Mouse (Mus musculus) embryonic fibroblast, embryonic 13.5 days (primary cell): ENCODE results near the gene Pate2. TPM values are rescaled to one million over a fixed set of nuclear protein-coding genes. Genes with fewer than 3 reads are reported as not detected.

Source experiments
- H3K27ac ChIP-seq: 2 replicates; pipeline ENCODE4 v1.5.1; 2012; ENCODE audit warnings: low read length, control low read depth, inconsistent platforms; ENCODE audit not compliant: insufficient read depth
- H3K4me1 ChIP-seq: 2 replicates; pipeline ENCODE4 v1.6.1; 2011; ENCODE audit warnings: low read length; ENCODE audit not compliant: control insufficient read depth, insufficient read depth
- H3K4me3 ChIP-seq: 2 replicates; pipeline ENCODE4 v1.5.1; 2011; ENCODE audit warnings: mild to moderate bottlenecking, control low read depth, low read length; ENCODE audit not compliant: insufficient read depth
- CTCF ChIP-seq: IDR thresholded peaks from 2 replicates; pipeline ENCODE4 v1.5.1; 2011; ENCODE audit warnings: mild to moderate bottlenecking, control low read depth, low read length, moderate library complexity, borderline replicate concordance; ENCODE audit not compliant: insufficient read depth
- POLR2A ChIP-seq: IDR thresholded peaks from 2 replicates; pipeline ENCODE4 v1.6.1; 2011; ENCODE audit warnings: low read depth, mild to moderate bottlenecking, control low read depth, low read length, moderate library complexity
- polyA plus RNA-seq: library from polyadenylated mRNA; stranded (reverse); fragments of >200 nt; gene quantifications from 2 replicates; pipeline ENCODE4 v1.2.4, GENCODE M21; 2011; ENCODE audit warnings: low read depth; ENCODE audit not compliant: missing spikeins, insufficient read length

The Pate2 gene
- polyA plus RNA-seq, 1 experiment: 0.23 TPM

DNA sequence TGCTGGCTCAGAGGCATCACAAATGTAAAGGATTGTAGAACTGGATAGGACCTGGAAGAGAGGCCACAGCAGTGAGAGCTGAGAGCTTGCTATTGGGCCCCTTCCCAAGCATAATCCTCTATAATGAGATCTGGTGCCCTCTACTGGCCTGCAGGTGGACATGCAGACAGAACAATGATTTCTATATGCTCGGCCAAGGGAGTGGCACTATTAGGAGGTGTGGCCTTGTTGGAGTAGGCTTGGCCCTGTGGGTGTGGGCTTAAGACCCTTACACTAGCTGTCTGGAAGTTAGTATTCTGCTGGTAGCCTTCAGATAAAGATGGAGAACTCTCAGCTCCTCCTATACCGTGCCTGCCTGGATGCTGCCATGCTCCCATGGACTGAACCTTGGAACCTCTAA lies 35.0 kb upstream of the Pate2 start:
- H3K4me3 ChIP-seq: no peak overlapping the region
- no peak overlapping the region for H3K27ac ChIP-seq
- TF ChIP-seq CTCF (peak; percentile 28; the same call in 1 of the 2 replicates), POLR2A (no peak)
- H3K4me1 ChIP-seq: no peaks in the 10 kb centered on the region; the same call in 1 of the 2 replicates

DNA sequence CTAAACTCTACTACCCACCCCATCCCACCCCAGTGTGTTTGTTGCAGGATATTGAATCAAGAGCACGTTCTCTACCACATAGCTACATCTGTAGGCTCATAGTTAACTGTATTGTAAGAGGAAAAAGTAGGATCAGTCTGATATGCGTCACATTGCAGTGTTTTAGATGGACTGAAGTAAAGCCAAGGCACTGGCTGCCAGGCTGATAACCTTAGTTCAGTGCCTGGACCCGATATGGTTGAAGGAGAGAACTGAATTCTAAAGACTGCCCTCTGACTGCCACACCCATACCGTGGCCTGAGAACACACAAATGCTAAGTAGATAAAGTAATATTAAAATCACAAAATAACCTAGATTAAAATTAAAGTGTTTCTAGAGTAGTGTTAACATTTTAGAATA lies 34.2 kb upstream of the Pate2 start:
- TF ChIP-seq CTCF (no peak), POLR2A (no peak)
- H3K4me1 ChIP-seq: no peaks in the 10 kb centered on the region; the same call in 1 of the 2 replicates
- H3K27ac ChIP-seq: no peak overlapping the region
- no peak overlapping the region for H3K4me3 ChIP-seq

DNA sequence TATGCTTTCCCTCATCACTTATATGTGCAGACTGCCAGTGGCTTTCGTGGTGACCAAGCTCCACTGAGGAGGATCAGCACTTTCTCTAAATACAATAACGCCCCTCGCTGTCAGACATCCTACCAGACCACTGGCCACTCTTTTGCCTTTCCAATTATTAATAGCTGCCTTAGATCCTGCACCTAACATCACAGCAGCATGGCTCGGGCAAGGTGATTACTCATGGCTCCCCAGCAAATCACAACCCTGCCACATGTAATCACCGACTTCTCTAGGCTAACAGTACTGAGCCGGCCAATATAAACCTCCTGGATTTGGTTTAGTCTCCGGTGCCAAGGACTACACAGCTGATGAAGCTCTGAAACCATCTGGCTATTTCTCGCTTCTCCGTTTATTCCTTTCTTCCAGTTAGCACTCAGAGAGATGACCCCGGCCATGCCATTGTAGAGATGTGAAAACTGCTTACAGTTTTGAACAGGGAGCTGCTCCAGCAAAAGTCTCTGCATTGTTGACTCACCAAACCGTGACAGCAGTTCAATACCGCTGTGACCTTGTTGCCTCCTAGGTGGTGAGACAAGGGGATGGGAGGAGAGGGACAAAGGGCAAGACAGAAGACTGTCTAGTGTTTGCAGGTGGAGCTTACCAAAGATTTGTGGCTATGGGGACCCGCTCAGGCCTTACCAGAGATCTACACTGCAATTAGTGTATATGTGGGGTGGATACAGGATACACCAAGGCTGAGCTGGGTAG lies 30.9 kb upstream of the Pate2 start:
- H3K27ac ChIP-seq: no peak overlapping the region
- no peak overlapping the region for H3K4me3 ChIP-seq
- TF ChIP-seq POLR2A (no peak), CTCF (no peak)
- no peaks in the 10 kb centered on the region; the same call in 1 of the 2 replicates for H3K4me1 ChIP-seq

DNA sequence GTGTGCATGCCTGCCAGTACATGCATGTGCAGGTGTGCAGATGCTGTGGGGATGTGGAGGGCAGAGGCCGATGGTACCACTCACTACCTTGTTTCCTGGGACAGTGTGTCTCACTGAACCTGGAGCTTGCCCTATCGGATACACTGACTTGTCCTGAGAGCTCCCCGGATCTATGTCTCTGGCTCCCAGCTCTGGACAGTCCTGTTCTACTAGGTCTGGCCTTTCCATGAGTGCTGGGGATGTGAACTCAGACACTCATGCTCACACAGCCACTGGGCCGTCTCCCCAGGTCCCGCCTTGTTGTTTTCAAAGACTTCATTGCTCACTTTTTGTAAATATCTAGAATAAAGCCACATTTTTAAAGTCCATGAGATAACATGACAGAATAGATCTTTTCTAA lies 29.1 kb upstream of the Pate2 start:
- no peak overlapping the region for H3K27ac ChIP-seq
- TF ChIP-seq CTCF (no peak), POLR2A (no peak)
- H3K4me3 ChIP-seq: no peak overlapping the region
- H3K4me1 ChIP-seq: no peaks in the 10 kb centered on the region

DNA sequence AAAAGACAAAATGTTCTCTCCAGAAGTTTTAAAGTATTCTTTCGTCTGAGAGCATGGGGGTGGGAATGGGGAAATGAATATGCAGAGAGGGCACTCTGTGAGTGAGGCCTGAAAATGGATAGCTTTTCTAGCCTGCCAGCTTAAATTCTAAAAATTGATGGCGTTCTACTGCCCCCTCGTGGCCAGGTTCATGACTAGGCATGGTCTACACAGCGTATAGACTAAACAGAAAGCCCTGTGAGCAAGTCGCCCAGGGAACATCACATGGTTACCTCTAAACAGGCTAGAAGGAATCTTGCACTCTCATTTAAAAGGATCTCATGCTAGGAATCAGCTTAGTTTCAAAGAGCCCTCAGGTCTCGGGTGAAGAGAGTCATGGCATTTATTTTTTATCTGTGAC lies 28.6 kb upstream of the Pate2 start:
- Histone ChIP-seq H3K4me1 (no peaks in the 10 kb centered on the region), H3K4me3 (no peak overlapping the region), H3K27ac (no peak overlapping the region)
- peak; percentile 37; the same call in 1 of the 2 replicates for TF ChIP-seq CTCF
- TF ChIP-seq POLR2A: no peak

DNA sequence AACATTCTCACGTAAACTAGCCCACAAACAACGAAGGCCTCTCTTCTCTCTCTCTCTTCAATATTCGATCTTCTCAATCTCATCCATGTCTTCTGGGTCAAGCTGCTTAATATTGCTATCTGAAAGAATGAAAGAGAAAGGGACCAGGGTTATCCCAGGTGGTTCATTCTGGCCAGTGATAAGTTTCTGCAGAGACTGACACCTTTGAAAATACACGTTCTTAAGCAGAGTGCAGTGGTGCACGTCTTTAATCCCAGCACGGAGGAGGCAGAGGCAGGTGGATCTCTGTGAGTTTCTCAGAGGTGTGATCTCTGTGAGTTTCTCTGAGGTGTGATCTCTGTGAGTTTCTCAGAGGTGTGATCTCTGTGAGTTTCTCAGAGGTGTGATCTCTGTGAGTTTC lies 28.1 kb upstream of the Pate2 start:
- Histone ChIP-seq H3K4me1 (no peaks in the 10 kb centered on the region), H3K4me3 (no peak overlapping the region), H3K27ac (no peak overlapping the region)
- TF ChIP-seq CTCF: no peak
- no peak for TF ChIP-seq POLR2A

DNA sequence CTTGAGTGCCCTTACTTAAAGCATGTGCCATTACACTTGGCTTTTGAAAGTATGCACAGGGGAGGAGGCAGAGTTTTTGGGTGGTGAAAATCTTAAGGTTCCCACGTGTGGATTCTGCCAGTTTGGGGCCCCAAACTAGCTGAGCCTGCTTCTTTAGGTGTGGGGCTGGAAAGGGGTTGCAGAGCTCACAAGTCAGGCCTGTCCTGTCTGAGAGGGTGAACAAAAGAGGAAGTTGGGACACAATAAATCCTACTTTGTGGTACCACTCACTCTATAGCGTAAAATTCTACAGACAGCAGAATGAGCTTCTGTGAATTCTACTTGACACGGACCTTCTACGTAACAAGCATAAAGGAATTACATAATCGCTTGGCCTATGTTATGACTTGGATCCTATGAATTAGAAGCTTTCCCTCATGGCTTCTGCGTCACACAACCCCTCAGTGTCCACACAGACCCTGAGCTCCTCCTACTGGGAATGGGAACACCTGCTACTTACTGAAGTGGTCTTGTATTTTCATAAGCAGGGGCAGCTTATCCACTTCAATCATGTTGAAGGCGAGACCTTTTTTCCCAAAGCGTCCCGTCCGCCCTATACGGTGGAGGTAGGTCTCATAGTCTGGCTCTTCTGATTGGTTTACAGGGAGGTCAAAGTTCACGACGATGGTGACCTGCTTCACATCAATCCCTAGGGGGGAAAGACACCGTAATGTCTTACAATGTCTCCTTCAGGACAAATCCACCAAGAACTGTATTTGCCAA lies 26.8 kb upstream of the Pate2 start:
- no peaks in the 10 kb centered on the region for H3K4me1 ChIP-seq
- TF ChIP-seq CTCF: no peak
- no peak for TF ChIP-seq POLR2A
- no peak overlapping the region for H3K27ac ChIP-seq
- no peak overlapping the region for H3K4me3 ChIP-seq

DNA sequence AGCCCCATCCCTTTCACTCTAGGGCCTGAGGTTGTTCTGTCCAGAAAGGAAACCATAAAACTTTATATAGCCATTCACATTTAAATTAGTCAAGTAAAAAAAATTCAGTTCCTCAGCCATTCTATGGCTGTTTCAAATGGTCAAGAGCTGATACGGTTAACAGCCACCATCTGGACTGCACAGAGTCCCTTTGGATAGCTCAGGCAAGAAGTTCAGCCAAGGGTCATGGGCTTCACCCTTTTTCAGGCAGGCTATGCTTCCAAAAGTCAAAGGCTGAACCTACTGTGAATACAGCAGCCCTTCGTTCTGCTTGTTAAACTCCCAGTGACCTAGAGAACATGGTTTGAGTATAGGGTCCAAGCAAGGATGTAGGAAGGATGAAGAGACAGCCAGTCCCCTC lies 25.4 kb upstream of the Pate2 start:
- Histone ChIP-seq H3K4me3 (no peak overlapping the region), H3K4me1 (no peaks in the 10 kb centered on the region), H3K27ac (no peak overlapping the region)
- TF ChIP-seq CTCF (no peak), POLR2A (no peak)

DNA sequence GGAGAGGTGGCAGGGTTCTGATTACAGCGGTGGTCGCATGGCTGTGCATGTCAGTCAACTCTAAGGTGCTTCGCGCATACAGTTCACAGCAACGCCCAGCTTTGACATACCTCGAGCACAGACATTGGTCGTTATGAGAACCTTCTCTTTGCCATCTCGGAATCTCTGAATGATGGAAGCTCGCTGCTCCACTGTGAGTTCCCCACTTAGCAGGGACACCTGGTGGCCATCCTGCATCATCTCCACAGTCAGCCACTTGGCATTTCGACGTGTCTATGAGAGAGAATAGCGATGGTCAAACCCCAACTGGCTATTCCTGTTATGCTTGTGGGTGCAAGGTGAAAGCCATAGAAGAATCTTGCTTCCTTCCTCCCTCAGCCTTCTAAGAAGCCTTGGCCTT lies 24.4 kb upstream of the Pate2 start:
- TF ChIP-seq CTCF: peak; percentile 26; the same call in 1 of the 2 replicates
- TF ChIP-seq POLR2A: no peak
- Histone ChIP-seq H3K4me3 (no peak overlapping the region), H3K27ac (no peak overlapping the region), H3K4me1 (no peaks in the 10 kb centered on the region)

DNA sequence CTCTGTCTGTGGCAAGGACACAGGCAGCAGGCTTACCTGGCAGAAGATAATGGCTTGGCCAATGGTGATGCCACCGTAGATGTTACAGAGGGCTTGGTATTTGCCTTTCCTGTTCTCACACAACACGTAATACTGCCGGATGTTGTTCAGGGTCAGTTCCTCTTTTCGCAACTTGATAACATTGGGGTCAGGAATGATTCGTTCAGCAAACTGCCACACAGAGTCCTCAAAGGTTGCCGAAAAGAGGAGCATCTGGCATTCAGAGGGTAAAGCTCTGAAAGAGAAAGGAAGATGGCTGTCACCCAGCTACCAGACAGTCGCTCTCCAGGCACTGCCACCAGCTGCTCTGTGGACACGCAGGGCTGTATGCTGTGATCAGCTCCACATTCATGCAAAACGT lies 23.3 kb upstream of the Pate2 start:
- Histone ChIP-seq H3K4me3 (no peak overlapping the region), H3K4me1 (no peaks in the 10 kb centered on the region), H3K27ac (no peak overlapping the region)
- TF ChIP-seq POLR2A (no peak), CTCF (no peak)
